Mouse (Mus musculus) liver, embryonic 14.5 days (tissue): ENCODE data around the gene Ang.

Source experiments
- CTCF ChIP-seq: IDR thresholded peaks from 2 replicates; pipeline ENCODE4 v1.5.1; 2016; ENCODE audit warnings: antibody characterized with exemption, low read depth, control low read depth
- EP300 ChIP-seq: IDR thresholded peaks from 2 replicates; pipeline ENCODE4 v1.6.1; 2016; ENCODE audit warnings: antibody characterized with exemption, low read depth

DNA sequence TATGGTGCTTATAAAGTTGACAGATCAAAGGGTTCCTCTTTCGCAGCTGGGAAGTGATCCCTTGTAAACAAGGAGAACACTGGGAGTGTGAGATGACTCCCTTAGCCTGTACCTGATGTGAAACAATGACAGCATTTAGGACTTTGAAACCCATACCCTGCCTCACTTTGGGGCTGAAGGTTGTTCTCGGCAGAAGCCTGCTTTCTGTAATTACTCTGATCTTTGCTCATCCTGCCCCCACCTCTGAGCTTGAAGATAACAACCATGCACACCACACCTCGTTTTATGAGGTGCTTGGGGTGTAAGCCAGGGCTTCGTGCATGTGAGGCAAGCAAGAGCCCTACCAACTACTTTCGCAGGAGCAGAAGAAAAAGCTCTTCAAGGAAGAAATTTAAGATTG, 58.2 kb downstream of the Ang start:
- TF ChIP-seq CTCF (no peak), EP300 (0 out of 2 replicates have a peak, but pooled peaks have one; percentile 35)
